Mouse (Mus musculus) layer of hippocampus, adult 18-20 months (tissue): Measurements from ENCODE around the gene Lrrc27. TPM values are rescaled to one million over a fixed set of nuclear protein-coding genes. Genes with fewer than 3 reads are reported as not detected.

Experiments
- DNase-seq, 2 experiments: peaks; one replicate each; pipeline ENCODE4 v3.0.0; 2022; ENCODE audit warnings: low spot score in 2 of 2
- long read RNA-seq: library from polyadenylated mRNA; stranded (forward); transcript quantifications from one replicate; pipeline ENCODE4 v2.0.0, GENCODE M21; 2021
- total RNA-seq, 2 experiments: library from RNA; stranded (reverse); gene quantifications; 2 replicates each; pipeline ENCODE4 v1.2.3; 2021

Lrrc27 gene
- total RNA-seq: 1 to 10 TPM; 6.1 to 6.4 TPM
- long read RNA-seq, partial matches to known transcripts: 2 of 4 reads
- long read RNA-seq, other reads (novel, unspliced or antisense): 2 of 4 reads

DNA sequence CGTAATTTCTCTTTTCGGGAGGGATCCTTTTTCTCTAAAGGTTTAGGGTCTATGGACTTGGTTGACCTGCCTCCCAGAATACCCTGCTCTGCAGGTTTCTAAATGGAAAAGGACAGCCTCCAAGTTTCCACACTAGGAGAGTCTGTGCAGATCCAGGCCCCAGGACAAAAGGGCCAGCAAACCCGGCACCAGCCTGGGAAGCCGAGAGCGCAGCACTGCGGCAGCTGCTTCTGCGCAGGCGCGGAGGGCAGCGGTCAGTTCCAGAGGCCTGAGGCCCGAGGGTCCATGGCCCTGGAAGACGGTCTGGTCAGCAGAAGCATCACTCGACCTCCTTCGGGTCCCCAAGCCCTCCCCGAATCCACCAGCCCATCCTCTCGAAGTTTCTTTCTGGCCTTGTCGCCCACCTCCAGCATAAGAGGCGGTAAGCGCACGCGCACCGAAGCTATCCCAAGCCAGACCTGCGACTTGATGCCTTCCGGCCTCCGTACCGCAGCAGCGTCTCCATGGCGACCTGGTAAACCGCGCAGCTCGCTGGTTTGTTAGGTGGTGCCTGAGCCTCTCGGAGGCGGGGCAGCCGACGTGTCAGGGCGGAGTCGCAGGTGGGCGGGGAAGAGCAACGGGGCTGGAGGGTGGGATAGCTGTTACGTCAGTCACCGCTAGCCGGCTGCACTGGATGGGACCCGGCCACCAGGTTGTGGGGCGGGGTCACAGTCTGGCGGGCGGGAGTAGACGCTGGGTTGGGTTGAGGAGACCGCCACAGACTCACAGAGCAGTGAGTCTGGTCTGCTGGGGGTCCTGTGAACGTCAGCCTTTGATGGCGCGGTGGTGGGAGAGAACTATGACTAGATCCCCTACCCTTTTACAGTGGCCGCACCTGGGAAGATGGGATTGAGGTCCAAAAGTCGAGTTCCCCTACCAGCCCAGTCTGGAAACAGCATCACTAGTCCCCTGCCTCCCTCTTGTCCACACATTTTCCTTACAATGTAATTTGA, at the start of gene Lrrc27, which contains the start of gene Stk32c:
Lrrc27 (plus strand) TSS at position 235 of the 992 bp plus-strand sequence.
Stk32c (minus strand) TSS at position 554 of the 992 bp plus-strand sequence.
- DNase-seq: peak; percentile 99

DNA sequence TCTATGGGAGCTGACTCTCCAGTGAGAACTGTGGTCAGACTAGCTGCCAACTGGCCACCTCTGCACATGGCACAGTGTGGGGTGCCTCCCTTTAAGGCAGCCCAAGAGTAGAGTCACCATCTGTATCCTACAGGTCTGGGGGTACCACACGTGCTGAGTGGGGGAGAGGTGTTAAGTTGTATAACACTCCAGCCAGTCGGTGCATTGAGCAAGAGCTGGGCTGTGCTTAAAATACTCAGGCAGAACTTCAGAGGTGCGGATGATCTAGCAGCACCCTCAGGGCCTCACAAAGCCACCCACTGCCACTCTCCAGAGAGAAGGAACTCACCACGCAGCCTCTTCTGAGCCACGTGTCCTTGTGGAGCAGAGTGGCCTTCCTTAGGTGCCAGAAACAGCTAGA, 48.4 kb upstream of the Lrrc27 start:
- DNase-seq: peak in 1 of 2 experiments; percentile 58

DNA sequence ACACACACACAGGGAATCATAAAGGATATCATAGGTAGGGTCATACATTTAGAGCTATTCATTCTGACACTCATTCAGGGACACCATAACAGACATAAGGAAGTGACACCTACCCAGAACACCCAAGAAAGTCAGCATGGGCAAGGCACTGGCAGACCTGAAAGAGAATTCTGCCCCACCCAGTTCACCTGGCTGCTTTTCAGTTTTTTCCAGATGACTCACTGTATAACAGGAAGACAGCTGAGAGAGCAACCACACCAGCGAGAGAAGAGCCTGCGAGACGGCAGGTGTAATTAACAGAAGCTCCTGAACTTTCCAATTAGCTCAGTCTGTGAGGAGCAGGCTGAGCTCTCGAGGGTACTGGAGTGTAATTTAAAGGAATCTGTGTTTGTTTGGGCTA, 43.6 kb upstream of the Lrrc27 start:
- no peak for DNase-seq

DNA sequence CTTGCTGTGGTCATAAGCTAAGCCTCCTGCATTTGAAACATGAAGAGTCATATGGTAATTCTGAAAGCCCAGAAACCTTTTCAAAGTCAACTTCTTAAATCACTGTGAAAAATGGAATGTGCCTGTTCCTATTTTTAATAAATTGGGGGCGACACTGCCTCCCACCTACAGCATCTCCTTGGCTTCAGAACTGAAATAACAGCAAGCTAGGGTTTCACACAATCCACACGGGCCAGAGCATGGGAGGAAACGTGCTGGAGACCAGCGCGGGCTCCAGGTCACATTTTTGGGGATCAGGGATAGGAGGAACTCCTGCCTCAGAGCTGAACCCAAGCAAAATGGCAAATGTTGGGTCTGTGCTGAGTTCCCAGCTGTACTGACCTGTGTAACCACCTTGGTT, 33.5 kb upstream of the Lrrc27 start:
- DNase-seq: peak in 1 of 2 experiments; percentile 50

DNA sequence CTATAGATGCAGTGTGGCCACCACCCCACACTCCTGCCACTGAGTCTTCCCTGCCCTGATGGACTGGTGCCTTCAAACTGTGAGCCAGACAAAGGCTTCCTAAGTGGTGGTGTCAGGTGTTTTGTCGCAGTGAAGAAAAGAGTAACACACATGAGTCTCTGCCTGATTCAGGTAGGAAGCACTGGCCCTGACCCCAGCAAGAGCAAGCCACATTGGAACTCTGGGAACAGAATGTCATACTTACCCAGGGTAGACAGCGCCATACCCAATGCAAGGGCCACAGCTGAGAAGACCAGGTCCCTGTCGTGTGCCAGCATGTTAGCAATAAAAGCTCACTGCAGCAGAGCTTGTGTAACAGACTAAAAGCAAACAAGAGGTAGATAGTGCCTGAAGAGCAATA, 32.7 kb upstream of the Lrrc27 start:
- no peak for DNase-seq

DNA sequence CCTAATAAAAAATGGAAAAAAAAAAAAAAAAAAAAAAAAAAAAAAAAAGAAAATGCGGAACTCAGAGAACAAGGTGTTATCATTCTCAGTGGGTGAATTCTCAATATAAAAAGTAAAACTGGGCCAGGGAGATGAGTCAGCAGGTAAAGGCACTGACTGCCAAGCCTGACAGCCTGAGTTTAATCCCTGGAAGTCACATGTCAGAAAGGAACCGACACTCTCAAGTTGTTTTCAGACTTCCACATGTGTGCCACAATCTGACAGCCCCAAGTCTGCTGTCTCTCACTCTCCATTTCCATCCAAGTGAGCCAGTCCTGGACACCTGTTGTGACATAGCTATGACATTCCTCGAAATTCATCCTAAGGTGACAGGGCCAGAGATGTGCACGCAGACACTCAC, 28.4 kb upstream of the Lrrc27 start:
- DNase-seq: no peak

DNA sequence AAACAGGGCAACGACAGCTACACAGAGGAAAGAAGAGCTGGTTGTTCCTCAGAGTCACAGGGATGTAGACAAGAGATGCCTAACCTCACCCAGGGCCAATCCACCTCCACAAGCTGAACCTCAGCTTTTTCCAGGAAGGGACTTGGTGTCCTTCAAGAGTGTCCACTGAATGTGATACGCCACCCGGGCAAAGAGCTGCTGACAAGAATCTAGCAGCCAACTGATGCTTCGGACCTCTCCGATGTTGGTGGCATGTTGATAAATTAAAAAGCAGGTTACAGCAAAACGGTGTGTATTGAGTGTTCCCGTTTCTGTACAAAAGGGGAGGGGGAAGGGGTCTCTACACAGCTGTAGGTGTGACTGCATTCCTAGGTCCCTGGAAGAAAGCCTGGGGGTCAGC, 27.9 kb upstream of the Lrrc27 start:
- no peak for DNase-seq

DNA sequence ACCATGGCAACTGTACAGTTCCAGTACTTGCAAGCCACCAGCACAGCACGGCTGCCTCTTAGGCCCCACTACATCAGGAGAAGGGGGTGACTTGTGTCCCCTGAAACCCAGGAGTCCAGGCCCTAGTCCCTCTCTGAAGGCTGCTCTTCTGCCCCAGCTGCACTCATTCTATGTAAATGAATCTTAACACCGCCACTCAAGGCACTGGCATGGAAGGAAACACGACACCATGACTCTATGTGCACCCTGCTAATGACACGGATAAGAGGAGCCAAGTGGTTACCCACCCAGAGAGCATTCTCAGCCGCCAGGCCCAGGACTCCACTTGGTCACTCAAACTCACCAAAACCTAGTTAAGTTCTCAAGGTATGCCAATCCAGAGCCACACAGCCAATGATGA, 26.8 kb upstream of the Lrrc27 start:
- no peak for DNase-seq

DNA sequence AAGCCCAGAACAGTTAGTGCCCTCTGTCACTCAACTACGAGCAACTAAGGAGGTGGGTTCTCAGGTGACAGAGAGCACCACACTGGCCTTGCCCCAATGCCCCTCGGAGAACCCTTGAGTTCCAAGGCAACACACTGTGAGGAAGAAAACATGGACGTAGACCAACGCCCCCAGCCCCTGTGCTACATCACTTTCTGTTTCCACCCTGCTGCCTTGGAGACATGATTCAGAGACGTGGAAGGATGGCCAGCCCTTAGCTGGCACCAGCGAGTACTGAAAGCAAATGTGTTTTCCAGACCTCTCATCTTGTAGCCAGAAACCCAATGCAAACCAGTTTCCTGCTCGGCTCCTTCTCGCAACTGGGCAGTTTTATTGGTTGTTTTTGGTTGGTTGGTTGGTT, 26.4 kb upstream of the Lrrc27 start:
- DNase-seq: no peak

DNA sequence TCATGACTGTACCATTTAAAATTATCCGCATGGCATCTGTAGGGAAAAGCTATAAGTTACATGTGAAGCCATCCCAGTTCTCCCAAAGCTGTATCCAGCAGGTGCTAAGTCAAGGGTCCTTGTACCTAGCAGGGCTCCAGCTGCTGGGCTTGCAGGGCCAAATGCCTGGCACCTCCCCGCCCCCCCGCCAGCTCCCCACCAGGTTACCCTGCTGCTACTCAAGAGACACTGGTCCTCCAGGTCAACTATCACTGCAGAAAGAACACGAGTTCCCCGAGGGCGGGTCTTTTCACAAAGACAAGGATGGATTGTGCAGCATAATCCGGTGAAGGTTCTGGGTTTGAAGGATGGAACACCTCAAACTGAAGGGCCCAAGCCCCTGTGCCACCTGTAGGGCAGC, 25.5 kb upstream of the Lrrc27 start:
- no peak for DNase-seq

DNA sequence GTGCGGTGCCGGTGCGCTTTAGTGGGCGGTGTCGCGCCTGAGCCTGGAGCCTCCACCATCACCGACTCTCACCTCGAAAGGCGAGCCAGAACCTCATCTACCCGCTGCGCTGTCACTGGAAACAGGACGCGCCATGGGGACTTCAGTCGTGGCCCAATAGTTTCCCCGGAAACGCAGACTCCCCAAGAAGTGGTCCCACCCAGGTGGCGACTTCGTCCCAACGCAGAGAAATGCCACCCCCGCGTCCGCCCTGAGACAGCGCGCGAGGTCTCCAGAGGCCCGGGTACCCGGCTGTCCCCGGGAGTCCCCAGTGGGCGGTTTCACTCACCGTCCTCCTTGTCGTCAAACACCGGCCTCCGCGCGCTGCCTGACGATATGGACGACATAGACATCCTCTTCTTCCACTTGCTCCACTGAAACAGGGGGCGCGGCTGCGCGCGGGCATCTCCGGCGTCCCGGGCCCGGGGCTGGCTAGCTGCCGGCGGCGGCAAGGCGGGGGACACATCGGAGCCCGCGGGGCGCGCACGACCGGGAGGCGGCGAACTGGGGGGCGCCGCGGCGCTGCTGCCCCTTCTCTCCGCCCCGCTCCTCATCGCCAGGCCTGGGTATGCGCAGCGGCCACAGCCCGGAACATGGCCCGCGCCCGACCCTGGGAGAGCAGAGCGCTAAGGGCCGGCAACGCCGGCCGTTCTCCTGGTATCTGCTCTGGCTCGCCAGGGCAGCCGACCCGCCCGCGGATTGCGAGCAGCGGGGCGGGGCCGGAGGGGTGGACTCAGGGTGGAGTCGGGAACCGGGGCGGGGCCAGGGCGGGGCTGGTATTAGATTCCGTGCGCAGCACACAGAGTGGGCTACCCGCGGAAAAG, 24.8 kb upstream of the Lrrc27 start:
- peak; percentile 58 to 80 for DNase-seq

DNA sequence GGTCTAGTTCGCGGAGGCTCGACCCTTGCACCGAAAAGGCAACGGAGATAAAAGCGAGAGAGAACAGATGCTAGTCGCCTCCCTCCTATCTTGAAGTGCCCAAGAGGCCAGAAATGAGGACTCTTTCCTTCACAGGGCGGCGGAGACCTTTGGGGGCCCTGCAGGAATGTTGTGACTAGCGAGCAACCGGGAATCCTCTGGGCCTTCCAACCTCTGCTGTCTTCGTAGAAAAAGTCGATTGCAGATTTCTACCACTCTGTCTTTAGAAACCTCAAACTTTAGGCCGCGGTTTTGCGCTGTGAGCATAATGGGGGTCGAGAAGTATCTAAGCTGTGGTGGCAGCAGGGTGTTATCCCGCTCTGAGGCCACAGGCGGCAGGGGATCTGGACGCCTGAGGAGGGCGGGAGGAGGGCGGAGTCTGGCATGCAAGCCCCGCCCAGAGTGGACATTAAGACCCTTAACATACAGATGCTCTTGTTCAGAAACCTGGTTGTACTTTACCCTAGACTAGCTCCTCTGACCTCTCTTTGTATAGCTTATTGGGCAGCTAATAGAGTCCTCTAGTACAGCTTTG, 24.1 kb upstream of the Lrrc27 start:
- no peak for DNase-seq

DNA sequence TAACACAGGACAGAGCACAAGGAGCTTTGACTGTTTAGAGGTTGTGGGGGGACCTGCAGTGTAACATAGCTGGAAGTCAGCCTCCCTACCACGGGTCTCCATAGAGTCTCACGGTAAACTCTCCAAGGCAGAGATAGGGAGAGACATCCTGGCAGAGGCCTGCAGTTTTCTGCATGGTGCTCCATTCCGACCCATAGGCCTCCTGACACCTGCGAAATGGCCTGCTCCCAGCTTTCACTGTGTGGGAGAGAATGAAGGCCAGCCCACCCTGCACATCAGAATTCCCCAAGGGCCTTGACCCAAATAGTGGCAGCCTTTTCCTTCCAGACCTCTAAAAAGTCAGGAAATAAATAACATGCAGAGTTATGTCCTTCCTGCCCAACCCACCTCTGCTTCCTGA, 22.2 kb upstream of the Lrrc27 start:
- DNase-seq: no peak

DNA sequence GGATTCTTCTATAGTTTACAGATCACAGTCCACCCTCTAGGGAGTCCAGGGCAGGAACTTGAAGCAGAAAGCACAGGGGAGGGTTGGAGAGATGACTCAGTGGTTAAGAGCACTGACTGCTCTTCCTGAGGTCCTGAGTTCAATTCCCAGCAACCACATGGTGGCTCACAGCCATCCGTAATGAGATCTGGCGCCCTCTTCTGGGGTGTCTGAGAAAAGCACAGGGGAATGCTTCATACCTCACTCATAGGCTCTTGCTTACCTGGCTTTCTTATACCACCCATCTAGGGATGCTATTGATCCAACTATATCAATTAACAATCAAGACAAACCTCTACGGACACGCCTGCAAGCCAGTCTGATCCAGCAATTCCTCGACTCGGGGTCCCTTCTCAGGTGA, 21.2 kb upstream of the Lrrc27 start:
- DNase-seq: no peak

DNA sequence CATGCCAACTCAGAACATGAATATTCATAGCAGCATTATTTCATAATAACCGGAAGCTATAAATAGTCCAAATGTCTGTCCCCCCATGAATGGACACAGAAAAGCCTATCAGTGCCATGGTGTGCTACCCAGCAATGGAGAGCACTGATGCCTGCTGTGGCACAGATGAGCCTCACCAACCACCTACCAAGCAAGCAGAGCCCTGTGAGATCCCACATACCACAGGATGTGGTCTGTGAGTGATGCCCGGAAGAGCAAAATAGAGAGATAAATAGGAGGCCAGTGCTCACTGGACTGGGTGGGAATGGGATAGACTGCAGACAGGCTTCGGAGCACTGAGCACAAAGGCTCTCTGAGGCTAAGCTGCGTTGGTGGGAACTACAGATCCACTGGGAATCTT, 15.8 kb upstream of the Lrrc27 start:
- DNase-seq: no peak

DNA sequence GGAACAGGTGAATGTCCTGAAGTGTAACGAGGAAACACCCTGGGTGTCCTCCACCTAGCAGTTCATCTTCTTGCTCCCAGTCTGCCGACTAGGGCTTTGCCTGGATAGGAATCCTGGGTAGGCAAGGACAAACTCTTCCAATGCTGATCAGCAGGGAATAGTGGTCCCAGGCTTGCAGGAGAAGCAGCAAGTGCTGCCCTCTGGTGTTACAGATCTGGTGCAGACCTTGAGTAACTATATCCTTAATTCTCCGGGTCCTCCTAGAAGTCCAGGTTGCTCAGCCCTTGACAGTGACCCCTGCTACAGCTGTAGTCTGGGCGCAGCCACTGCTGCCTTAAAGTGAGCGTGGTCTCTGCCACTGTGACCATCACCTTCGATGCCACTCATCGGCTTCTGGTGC, 12.7 kb upstream of the Lrrc27 start:
- peak; percentile 56 to 86 for DNase-seq

DNA sequence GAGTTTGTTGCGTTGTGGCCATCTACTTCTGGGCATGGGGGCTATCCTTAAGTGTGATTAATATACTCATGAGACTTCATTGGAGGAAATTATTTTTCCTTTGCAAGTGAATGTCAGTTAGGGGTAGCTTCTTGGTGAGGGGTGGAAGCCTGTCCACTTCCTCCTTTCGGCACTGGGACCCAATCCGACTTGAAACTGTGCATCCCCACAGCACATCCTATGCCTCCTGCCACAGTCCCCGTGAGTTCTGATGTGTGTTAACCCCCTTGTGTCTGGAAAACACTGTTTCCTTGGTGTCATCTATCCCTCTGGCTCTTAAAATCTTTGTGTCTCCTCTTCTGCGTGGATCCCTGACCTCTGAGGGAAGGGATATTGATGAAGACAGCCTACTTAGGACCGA, 11.6 kb upstream of the Lrrc27 start:
- no peak for DNase-seq

DNA sequence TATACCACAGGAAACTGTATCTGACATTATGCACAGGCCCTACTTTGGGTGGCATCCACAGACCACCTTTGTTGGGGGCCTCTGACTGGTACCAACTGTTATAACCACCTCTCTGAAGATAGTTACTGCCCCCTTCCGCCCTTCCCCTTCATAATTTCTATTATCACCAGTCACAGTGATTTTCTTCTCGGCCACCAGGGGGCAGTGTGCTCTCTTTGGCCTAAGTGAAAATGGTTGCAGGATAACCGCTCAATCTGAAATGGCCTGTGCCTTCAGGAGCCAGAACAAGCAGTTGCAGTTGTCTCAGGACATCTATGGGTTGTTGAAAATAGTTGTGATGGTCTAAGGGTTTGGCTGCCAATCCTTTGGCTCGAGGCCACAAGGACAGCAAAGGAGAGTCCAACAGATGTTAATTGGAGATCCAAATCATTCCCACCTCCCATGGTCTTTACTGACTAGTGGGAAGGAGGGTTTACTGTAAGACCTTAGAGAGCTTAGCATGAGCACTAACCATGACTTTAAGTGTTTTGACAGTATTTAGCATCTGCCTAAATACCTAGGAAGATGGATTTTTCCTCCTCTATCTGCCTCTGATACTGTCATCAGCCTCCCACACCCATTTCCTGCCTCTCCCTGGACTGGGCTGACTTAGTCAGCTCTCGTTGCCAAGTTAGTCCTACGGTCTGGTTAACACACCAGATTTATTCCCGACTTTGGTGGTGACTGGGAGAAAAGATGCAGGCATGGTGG, 4.6 kb upstream of the Lrrc27 start:
- DNase-seq: no peak

DNA sequence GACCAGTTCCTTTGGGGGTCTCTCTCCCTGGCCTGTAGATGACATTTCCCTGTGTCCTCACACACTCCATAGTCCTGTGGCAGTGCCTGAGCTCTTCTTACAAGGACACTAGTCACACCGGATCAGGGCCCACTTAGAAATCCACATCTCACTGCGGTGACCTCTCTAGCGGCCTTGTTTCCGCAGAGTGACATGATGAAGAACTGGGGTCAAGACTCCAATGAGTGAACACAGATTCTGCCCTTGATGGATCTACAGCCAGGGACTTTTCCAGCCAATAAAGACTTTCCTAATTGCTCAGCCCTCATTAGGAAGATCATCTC, 4.1 kb upstream of the Lrrc27 start:
- DNase-seq: no peak

DNA sequence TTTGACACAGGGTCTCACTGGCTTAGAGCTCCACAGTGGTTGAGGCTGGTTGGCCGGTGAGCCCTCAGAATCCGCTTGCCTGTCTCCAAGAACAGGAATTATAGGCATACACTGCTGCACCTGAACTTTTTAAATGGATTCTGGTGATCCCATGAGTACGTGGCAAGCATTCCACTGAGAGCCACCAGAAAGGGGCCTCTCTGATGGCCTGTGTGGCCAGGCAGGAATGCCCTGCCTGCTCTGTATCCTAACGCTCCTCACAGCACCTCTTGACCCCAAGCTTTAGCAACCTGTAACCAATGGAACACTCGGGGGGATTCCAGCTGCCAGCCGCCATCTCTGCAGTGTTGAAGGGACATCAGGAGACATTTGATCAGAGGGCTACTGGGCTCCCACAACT, 1.0 kb upstream of the Lrrc27 start:
- DNase-seq: no peak

DNA sequence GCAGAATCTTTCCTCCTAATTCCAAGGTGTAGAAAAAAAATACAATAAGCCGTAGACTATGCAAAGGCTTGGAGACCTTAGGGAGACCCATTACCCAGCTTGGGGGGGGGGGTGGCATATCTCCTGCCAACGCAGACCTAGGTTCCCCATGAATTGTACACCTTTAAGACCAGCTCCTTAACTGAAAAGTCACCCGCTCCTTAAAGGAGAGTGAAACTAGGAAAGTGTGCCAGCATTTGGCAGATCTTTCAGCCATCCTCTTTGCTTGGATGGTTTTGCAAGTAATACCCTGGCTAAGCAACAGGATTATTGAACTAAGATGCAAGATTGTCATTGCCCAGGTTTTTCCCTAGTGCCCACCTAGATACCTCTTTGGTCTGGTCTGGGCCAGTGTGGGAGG, 963 bp downstream of the Lrrc27 start:
- no peak for DNase-seq
